Mouse (Mus musculus) left cerebral cortex, postnatal 4 days (tissue): ENCODE results near the gene Gm42791. TPM values are rescaled to one million over a fixed set of nuclear protein-coding genes. Genes with fewer than 3 reads are reported as not detected.

ENCODE experiments used
- DNase-seq: peaks from one replicate; pipeline ENCODE4 v3.0.0-alpha.2; 2022
- intact Hi-C: fragments of 180-260 bp; cut with DNase I; formaldehyde crosslinking; loops from one replicate; pipeline ENCODE4 v1.15.1; 2025
- total RNA-seq, 2 experiments: library from RNA; stranded (reverse); gene quantifications; 2 replicates each; pipeline ENCODE4 v1.2.3; 2021

The Gm42791 gene
- total RNA-seq, 2 experiments from 2014 or later, result 9.4 to 16.6 TPM

- intact Hi-C loops, result no loop called here
- no peak for DNase-seq
Measured at GRCm38 (mm10) chr5:148982396-148982795, 12.6 kb downstream of the Gm42791 start.

- intact Hi-C loops, result no loop called here
- DNase-seq, result no peak
Measured at GRCm38 (mm10) chr5:148980607-148981006, 14.3 kb downstream of the Gm42791 start.

GRCm38 (mm10) chr5:148978458-148979165 is 16.3 kb downstream of the Gm42791 start:
- DNase-seq, result no peak
- intact Hi-C loops, result no loop called here

GRCm38 (mm10) chr5:148977698-148978457 is 17.1 kb downstream of the Gm42791 start:
- intact Hi-C loops, result no loop called here
- DNase-seq, result no peak

- intact Hi-C loops, result no loop called here
- DNase-seq, result no peak
Measured at GRCm38 (mm10) chr5:148976876-148977275, 18.1 kb downstream of the Gm42791 start.

GRCm38 (mm10) chr5:148975035-148975434 is 19.9 kb downstream of the Gm42791 start:
- intact Hi-C loops, result no loop called here
- DNase-seq, result no peak

GRCm38 (mm10) chr5:148973019-148973668 is 21.8 kb downstream of the Gm42791 start:
- intact Hi-C loops, result no loop called here
- peak; percentile 17 for DNase-seq

GRCm38 (mm10) chr5:148972167-148972566 is 22.8 kb downstream of the Gm42791 start:
- intact Hi-C loops, result no loop called here
- DNase-seq, result no peak

- intact Hi-C loops, result no loop called here
- DNase-seq, result no peak
Measured at GRCm38 (mm10) chr5:148969648-148970047, 25.3 kb downstream of the Gm42791 start.

- no peak for DNase-seq
- intact Hi-C loops, result no loop called here
Measured at GRCm38 (mm10) chr5:148968958-148969576, 25.9 kb downstream of the Gm42791 start.

- DNase-seq, result no peak
- intact Hi-C loops, result no loop called here
Measured at GRCm38 (mm10) chr5:148968179-148968578, 26.8 kb downstream of the Gm42791 start.

GRCm38 (mm10) chr5:148966395-148966794 is 28.6 kb downstream of the Gm42791 start:
- DNase-seq, result no peak
- intact Hi-C loops, result no loop called here

GRCm38 (mm10) chr5:148965691-148966333 is 29.1 kb downstream of the Gm42791 start:
- intact Hi-C loops, result no loop called here
- peak; percentile 56 for DNase-seq

GRCm38 (mm10) chr5:148965089-148965591 is 29.8 kb downstream of the Gm42791 start:
- intact Hi-C loops, result no loop called here
- no peak for DNase-seq

GRCm38 (mm10) chr5:148964251-148964650 is 30.7 kb downstream of the Gm42791 start:
- intact Hi-C loops, result no loop called here
- DNase-seq, result no peak

GRCm38 (mm10) chr5:148960211-148960610 is 34.7 kb downstream of the Gm42791 start:
- no peak for DNase-seq
- intact Hi-C loops, result no loop called here

GRCm38 (mm10) chr5:148959068-148959990 is 35.6 kb downstream of the Gm42791 start:
- DNase-seq, result peak; percentile 24
- intact Hi-C loops, result no loop called here

- intact Hi-C loops, result no loop called here
- peak; percentile 15 for DNase-seq
Measured at GRCm38 (mm10) chr5:148958355-148958754, 36.6 kb downstream of the Gm42791 start.

GRCm38 (mm10) chr5:148956898-148957535 is 37.9 kb downstream of the Gm42791 start:
- no peak for DNase-seq
- intact Hi-C loops, result no loop called here
